Mouse (Mus musculus) gastrocnemius, postnatal 4 days (tissue): ENCODE data around the gene Mast4. TPM values are rescaled to one million over a fixed set of nuclear protein-coding genes. Genes with fewer than 3 reads are reported as not detected.

Experiments
- DNase-seq, 2 experiments: peaks; one replicate each; pipeline ENCODE4 v3.0.0; 2021 to 2022; ENCODE audit warnings: low spot score in 2 of 2, mixed read lengths in 2 of 2
- total RNA-seq, 2 experiments: library from RNA; stranded (reverse); gene quantifications; 2 replicates each; pipeline ENCODE4 v1.2.3; 2021

Mast4 gene
- total RNA-seq, 2 experiments from 2014 or later = 45.1 to 46.7 TPM

- DNase-seq = no peak
Observed at GRCm38 (mm10) chr13:102700176-102700575, 634.1 kb downstream of the Mast4 start.

GRCm38 (mm10) chr13:102698751-102699323 is 635.5 kb downstream of the Mast4 start:
- peak; percentile 20 to 51 for DNase-seq

- DNase-seq = no peak
Observed at GRCm38 (mm10) chr13:102698335-102698734, 636.0 kb downstream of the Mast4 start.

GRCm38 (mm10) chr13:102695121-102695905 is 639.0 kb downstream of the Mast4 start:
- DNase-seq = no peak

DNA sequence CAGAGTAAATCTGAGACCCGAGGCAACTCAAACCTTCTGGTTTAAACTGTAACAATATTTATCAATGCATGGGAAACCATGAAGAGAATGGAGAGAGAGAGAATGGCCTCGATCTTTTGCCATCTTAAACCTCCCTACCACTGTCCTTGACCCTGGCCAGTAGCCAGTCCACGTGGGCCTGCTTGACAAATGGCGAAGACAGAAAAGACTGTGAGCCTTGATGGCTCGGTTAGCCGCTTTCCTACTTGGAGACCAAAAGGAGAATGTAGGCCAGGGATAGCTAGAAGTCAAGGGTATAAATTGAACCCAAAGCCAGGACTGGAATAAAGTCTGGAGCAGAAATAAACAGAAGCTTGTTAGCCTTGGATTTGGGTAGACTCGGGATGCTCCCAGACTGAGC is 640.1 kb downstream of the Mast4 start:
- DNase-seq = no peak

GRCm38 (mm10) chr13:102693341-102693801 is 640.9 kb downstream of the Mast4 start, which contains the start of gene Cd180:
Cd180 (plus strand) TSS chr13:102693558.
- DNase-seq = peak in 1 of 2 experiments; percentile 53

- no peak for DNase-seq
Observed at GRCm38 (mm10) chr13:102691408-102692150, 642.7 kb downstream of the Mast4 start.

DNA sequence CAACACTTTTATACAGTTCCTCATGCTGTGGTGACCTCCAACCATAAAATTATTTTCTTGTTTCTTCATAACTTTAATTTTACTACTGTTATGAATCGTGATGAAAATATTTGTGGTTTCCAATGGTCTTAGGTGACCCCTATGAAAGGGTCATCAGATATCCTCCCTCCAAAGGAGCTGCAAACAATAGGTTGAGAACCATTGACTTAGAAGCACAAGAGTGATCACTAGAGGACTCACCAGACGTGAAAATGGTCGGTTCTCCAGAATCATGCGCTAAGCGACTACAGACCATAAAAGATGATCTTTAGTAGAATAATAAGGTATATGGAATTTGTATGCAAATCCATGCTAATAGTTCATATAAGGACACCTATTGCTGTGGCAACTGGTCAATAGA is 644.1 kb downstream of the Mast4 start:
- DNase-seq = no peak

DNA sequence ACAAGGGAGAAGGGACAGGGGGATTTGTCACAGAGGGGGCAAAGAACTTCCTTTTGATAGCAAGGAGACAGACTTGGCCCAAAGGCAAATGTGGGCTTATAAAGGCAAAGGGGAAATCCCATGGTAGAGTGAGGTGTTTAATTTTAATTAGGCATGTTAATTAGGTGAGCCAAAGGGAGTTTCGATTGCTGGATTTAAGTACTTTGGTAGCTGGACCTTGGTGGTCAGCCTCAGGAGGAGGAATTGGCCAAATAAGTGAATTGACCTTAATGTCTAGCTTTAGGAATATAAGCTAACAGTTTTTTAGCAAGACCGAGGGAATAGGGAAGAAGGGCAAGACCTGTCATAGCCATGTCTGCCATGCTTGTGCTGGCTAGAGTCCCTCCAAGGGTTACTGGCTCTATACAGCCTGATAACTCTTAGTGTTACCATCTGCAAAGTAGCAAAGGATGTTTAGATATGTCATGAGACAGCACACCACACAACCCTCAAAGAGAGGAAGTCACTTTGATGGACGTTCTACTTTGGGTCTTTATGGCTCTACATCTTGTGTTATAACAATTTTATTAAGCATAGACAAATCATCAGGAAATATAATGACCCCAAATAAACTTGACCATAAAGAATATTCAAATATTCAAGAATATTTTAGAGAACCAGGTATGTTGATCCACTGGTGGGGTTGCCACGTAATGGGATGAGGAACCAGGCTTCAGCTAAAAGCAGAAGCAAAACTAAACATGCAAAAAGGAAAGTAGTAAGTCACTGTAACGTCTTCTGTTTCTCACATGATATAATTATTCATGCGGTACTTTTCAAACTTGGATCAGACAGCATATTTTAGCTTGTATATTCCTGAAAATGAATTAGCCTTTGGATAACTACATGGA is 644.9 kb downstream of the Mast4 start:
- no peak for DNase-seq

GRCm38 (mm10) chr13:102688121-102688520 is 646.2 kb downstream of the Mast4 start:
- DNase-seq = no peak

DNA sequence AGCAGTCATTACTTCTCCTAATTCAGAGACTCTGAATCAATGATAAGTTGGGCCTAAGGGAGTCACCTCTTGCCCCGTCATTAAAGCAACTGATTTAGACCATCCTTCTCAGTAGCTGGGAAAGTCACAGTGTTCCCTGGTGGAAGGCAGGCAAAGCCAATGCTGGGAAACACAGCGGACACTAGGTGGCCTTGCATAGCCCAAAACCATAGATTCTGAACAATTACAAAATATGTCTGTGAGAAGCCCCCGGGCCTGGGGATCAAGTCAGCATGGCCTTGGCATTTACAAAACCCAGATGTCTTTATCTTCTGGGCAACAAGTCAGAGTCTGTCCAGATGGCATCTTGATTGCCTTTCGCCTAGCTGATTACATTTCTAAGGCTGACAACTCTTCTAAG is 649.4 kb downstream of the Mast4 start:
- no peak for DNase-seq
